Mouse (Mus musculus): ENCODE measurements around the gene Dok1.

Dok1 gene

DNA sequence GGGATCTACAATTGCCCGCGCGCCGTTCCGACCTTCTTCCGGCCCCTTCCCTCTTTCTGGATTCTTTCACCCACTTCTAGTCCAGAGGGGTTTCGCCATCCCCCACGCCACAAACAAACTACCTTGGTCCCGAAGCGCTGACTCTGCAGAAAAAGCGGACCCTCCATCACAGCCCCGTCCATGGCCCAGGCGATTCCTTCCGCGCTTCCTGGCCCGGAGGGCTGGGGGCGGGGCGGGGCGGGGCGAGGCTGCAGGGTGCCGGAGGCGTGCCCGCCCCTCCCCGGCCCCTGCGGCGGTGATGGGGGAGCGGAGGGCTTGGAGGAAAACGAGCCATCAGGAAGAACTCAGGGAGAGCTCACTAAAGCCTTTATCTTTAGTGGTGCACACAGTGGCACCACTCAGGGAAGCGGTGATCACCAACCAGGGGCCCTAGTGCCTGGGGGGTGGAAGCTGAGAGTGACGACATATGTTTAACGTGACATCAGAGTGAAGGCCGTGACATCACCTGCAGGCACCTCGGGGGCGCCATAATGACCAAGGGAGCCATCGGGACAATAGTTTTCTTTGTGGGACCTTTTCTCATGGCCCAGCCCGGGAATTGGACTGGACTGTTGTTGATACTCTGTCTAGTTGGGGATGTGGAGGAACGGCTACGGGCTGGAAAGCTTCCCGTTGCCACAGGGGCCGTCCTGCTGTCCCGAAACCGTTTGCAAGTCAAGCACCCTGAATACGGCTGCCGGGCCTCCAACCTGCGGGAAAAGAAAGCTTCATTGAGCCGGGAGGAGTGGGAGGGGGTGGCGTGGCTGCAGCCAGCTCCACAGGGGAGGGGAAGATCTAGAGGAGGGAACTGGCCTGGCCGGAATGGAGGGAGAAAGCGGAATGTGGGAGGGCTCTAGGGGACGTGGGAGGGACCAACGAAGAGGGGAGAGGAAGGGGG lies at the start of gene Dok1, which contains the start of gene Loxl3:
Gene Dok1, minus strand, starts transcription at position 223 of the 937 bp plus-strand sequence.
Gene Loxl3, plus strand, starts transcription at position 925 of the 937 bp plus-strand sequence.
- DNase-seq (ENCODE audit: low read depth, low spot score) = peak; percentile 79

DNA sequence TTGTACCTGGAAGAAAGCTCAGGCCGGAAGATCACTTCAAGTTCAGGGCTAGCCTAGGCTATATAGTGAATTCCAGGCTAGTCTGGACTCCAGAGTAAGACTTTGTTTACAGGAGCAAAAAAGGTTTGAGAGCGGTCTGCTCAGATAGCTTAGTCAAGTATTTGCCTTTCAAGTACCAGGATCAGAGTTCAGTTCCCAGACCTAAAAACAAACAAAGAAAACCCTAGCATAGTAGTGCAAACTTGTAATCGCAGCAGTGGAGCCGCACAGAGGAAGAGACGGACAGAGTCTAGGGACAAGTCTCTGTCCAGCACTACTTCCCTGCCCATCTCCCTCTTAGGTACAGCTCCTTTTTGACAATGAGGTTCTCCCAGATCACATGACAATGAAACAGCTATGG lies 46.9 kb upstream of the Dok1 start:
- DNase-seq (ENCODE audit: low read depth, low spot score) = no peak

DNA sequence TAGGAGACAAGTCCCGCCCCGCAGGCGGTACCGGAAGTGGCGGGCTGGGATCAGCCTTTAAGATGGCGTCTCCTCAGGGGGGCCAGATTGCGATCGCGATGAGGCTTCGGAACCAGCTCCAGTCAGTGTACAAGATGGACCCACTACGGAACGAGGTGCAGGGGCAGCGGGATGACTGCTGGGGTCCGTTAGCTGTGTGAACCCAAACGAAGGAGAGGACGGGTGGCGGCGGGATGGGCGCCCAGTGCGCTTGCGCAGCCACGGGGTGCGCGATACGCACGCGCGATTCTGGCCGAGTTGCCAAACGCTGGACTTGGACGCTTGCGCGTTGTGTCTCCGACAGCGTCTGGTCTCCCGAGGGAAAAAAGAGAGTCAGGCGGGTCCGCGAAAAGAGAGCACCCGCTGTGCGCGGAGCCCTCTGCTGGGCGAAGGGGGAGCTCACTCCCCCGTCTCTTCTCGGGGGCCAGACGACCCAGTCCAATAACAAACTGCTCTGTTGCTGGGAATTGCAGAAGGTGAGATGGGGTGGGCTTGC lies 45.1 kb upstream of the Dok1 start:
- peak; percentile 98 for DNase-seq (ENCODE audit: low read depth, low spot score)

DNA sequence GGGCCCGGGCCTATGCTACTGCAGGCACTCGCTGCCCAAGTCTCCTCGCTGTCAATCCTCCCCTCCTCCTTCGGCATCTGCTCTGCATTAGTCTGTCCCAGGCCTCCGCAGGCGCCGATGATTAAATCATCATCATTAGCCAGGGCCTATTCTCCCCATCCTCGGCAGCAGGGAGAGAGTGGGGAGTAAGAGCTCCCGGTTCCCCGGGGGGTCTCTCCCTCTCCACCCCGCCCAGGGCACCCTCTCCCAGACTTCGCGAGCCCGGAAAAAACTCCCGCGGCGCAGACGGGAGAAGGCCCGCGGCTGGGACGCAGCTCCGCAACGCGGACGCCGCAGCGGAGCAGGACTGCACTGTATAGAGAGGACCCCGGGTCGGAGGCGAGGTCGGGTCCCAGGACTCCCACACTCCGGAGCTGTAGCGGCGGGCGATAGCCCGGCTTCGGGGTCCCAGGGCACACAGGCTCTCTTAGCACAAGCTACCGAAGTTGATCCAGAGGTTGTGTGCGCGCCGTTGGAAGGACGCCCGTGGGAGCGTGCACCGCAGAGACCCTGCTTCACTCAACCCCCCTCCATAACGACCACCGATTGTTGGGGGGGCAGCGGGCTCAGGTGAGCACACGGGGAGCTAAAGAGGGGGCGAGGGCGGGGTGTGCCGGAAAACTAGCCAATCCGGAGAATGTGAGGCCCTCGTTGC lies 44.5 kb upstream of the Dok1 start, which contains the start of gene Pcgf1:
Gene Pcgf1, plus strand, starts transcription at position 240 of the 694 bp plus-strand sequence.
- peak; percentile 36 for DNase-seq (ENCODE audit: low read depth, low spot score)

DNA sequence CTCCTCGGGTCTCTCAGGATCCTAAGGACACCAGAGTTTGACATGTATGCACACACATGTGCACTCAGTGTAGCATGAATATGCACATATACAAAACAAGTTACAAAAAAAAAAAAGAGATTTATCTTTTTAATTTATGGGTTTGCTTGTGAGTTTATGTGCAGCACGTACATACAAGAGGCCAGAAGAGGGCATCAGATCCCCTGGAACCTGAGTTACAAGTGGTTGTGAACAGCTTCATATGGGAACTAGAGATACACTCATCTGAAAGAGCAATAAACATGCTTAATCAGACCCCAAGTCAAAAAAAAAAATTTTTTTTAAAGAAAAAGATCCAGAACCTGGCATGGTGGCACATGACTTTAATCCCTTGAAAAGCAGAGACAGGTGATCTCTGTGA lies 41.7 kb upstream of the Dok1 start:
- peak; percentile 49 for DNase-seq (ENCODE audit: low read depth, low spot score)

DNA sequence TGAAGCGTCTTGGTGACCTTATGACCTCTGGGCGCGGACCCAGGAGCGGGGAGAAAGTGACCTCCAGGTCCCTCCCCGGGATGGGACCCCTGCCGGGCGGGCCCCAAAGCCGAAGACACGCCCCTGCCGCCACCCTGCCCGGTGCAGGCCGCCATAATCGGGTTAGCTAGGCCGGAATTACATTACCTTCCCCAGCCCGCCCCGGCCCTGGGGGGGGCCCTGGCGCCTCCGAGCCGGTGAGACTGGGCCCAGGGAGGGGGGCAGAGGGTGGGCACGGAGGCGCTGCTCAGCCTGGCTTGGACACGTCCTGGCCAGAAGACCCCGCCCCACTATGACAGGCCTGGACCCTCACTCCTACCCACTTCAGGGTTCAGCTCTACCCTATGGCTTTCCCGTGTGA lies 37.9 kb upstream of the Dok1 start:
- peak; percentile 41 for DNase-seq (ENCODE audit: low read depth, low spot score)

DNA sequence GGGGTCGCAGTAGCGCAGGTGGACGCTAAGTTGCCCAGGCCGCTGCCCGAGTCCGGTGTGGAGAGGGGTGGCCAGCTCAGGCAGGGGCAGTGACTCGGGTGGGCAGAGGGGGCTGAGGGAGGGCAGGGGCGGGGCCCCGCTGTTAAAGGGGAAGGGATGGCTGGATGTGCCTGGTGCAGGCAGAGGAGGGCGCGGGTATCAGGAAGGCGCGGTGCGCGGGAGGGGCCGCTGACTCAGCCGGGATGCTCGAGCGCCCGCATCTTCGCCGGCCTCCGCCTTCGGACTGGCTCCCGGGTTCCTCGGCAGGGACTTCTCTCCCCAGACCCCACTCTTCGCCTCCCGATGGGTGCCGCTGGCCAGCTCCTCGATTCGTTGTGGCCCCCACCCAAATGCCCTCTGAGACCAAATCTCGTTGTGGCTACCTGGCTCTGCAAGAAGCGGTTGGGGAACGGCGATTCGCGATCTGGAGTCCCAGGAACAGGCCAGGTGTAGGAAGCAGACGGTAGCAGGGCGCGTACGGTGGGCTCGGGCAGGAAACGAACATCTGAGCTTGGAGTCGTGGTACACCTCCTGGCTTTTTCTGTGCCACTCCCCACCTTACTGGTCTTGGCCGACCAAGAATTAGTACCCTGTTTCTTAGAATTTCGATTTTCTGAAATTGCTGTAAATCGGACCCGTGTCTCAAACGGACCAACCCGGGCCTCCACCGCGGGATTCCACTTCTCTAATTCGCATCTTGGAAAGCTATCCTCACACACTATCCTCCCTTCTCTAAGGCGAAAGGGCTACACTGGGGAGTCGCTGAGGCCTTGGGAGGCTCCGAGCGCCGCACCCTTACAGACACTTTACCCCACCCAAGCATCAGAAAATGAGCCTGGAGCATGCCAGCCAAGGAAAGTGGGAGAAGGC lies 37.3 kb upstream of the Dok1 start:
- peak; percentile 82 for DNase-seq (ENCODE audit: low read depth, low spot score)

DNA sequence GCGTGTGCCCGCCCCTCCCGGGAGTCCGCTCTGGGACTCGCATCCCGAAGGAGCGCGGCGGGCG lies 36.8 kb upstream of the Dok1 start, which contains the start of gene Tlx2:
Gene Tlx2, minus strand, starts transcription at position 47 of the 64 bp plus-strand sequence.
- DNase-seq (ENCODE audit: low read depth, low spot score) = no peak

DNA sequence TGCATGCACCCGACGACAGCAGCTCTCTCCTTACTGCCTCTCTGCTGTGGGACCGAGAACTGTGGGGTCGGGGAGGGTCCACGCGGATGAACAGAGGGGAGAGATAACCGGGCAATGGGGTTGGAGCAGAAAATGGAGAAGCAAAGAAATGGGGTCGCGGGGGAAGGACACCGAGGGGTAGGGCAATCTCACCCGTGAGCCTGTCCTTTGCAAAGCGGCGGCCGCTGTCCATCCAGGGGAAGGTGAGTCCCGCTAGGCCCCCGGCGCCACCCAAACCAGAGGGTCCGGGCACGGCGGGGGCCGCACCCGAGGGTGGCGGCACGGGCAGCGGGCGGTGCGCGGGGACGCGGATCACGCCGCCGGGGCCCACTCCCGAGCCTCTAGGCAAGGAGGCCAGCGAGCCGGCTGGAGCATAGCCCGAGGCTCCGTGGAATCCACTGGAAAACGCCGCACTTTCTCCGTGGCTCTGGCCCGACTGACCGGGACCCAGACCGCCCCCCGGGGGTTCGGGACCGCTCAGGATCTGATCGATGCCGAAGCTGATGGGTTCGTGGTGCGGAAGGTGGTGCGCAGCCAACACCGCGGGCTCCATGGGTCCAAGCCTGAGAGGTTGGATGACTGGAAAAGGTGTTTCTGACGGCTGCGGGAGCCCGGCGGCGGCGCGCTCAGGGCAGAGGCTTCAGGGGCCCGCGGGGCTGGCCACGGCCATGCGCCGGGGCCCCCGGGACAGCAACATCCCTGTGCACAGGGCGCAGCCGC lies 36.4 kb upstream of the Dok1 start:
- DNase-seq (ENCODE audit: low read depth, low spot score) = no peak

DNA sequence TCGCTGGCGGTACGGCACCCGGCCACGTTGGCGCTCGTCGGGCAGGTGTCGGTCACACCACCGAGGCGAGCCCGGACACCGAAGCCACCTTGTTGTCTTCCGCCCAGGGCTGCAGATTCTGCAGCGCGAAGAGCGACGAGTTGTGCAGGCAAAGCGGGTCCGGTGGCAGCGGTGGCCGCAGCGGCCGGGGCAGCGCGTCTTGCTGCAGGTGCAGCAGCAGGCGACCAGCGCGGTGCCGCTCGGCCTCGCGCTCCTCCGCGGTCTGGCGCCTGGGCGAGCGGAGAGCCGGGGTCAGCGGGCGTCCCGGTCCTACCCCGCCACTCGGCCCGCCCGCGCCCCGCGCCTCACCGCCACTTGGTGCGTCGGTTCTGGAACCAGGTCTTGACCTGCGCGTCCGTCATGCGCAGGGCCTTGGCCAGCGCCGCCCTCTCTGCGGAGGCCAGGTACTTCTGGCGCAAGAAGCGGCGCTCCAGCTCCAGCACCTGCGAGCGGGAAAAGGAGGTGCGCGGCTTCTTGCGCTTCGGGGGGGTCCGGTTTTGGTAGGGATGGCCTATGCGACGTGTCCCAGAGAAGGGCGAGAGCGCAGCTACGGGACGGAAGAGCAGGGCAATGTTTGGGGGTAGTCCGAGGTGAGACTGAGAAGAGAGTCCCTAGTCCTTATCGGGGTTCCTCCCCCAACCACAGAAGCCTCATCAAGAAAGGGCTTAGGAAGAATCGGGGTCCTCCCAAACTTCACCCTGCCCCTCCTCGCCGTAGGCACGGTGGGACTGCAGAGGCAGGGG lies 35.6 kb upstream of the Dok1 start:
- no peak for DNase-seq (ENCODE audit: low read depth, low spot score)

DNA sequence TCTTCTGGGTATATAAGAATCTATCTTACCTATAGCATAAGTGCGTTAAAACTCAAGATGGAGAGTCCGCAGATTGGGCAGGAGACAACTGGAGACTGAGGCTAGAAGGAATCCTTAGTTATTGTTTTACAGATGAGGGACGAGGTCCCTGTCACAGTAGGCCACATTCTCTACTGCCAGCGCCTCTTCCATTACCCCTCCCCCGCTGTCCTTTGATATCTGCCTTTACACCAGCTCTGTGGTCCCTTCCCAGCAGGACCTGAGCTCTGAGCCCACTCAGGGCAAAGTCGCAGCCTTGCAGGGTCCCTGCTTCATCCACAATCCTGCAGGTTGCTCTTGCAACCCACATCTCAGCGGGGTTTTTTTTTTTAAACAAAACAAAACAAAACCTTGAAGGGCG lies 35.0 kb upstream of the Dok1 start:
- DNase-seq (ENCODE audit: low read depth, low spot score) = peak; percentile 58

DNA sequence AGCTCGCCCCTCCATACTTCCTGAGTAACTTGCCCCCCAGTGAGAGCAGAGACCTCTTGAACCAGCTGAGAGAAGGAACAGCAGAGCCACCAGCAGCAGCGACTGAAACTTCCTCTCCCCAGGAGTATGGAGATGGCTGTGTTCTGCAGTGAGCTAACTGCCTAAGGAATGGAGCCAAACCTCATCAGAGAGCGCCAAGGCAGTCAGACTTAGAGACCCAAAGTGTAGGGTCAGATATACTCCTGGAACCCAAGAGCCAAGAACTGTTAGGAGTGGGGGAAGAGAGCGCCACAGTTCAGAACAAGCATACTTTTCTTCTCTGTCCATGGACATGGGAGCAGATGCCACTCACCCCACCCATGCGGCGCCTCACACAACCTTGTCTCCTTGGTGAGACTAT lies 33.2 kb upstream of the Dok1 start:
- peak; percentile 57 for DNase-seq (ENCODE audit: low read depth, low spot score)

DNA sequence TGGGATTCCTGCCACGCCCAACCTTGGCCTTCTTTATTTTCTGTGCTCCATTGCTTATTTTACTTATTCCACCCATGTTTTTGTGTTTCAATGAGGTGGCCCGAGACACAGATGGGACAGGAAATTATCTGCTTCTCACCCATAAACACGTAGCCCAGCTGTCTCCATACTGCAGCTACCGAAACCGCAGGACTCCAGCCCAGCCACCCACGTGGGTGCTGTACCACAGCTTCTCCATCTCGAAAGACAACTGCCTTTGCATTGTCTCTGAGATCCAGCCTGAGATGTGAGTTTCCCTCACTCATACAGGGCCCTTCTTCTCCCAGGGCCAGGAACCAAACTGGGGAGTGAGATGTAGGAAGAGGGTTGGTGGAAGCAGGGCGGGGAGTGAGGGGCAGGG lies 32.7 kb upstream of the Dok1 start:
- DNase-seq (ENCODE audit: low read depth, low spot score) = no peak

DNA sequence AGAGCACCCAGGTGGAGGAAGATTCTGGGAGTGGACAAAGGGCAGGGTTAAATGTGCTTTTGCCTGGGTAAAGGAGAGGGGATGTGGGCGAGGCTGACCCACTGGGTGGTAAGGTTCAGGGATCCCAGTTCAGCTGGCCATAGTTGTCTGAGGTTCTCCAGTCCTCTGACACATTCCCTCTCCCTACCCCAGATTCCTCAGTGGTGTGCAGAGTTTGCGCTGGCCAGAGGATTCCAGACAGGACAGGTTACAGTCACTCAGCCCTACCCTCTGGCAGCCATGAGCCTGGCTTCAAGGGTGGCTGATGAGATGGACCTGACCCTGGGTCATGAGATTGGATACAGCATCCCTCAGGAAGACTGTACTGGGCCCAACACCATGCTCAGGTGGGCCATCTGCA lies 25.5 kb upstream of the Dok1 start:
- no peak for DNase-seq (ENCODE audit: low read depth, low spot score)

DNA sequence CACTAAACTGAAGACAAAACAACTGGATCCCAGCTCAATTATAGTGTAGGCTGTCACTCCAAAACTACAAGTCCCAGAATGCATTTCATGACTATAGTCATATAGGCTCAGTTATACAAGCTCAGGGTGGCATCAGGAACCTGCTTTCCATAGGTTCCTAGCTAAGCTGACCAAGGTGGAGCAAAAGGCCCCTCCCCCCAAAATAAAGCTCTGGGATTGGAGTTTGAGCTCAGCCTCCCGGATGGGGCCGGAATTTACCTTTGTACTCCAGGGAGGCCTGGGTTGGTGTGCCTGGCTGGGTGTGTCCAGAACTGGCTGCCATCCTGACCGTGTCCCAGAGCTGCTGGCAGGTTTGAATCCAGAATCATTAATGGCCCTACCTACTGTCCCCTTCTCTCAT lies 24.5 kb upstream of the Dok1 start, which contains the start of gene Dqx1:
Gene Dqx1, plus strand, starts transcription at position 55 of the 400 bp plus-strand sequence.
- DNase-seq (ENCODE audit: low read depth, low spot score) = peak; percentile 86

DNA sequence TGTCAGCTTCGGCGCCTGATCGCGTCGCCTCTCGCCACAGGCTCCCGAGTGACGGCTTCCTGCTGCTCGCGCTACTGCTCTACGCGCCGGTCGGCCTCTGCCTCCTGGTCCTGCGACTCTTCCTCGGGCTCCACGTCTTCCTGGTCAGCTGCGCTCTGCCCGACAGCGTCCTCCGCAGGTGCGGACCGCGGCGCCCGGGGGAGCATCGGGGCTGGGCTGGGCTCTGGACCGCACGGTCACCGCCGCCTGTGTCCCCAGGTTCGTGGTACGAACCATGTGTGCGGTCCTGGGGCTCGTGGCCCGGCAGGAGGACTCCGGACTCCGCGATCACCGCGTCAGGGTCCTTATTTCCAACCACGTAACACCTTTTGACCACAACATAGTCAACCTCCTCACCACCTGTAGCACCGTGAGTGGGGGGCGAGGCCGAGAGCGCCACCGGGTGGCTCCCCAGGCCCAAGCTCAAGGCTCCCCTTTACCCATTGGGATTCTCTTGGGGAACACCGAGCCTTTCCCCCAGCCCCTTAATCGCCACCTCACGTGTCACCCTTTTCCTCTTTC lies 21.7 kb upstream of the Dok1 start, which contains the start of gene Htra2:
Gene Htra2, minus strand, starts transcription at position 403 of the 561 bp plus-strand sequence.
- DNase-seq (ENCODE audit: low read depth, low spot score) = peak; percentile 53

DNA sequence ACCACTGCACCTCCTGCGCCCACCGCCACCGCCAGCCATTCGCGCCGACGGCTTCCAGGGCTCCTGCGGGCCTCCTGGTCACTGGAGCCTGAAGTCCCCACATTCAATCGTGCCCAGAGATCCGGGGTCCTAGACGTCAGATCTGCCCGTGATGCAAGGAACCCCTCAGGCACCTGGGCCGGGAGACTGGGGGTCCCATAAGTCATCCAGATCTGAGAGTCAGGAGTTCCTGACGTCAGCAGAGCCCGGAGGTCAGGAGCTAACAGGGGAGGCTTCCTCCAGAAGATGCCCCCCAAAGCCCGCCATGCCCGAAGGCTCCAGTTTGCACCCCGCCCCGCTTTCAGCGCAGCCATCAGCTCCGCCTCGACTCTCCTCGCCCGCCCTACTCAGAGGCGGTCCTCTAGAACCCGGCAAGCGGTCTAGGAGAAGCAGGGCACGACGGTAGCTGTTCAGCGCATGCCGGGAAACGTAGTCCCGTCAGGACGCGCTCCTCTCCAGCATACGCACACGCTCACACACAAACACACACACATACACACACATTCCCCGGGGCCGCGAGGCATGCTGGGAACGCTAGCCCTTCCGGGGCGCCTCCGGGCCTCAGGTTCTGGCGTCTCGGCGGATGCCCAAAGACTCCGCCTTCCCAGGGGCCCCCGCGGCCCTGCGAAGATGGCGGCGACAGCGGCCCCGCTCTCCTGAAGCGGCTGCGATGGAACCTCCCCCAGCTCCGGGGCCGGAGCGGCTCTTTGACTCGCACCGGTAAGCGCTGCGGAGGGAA lies 21.0 kb upstream of the Dok1 start, which contains the start of gene Aup1:
Gene Aup1, plus strand, starts transcription at position 448 of the 778 bp plus-strand sequence.
- peak; percentile 99 for DNase-seq (ENCODE audit: low read depth, low spot score)

DNA sequence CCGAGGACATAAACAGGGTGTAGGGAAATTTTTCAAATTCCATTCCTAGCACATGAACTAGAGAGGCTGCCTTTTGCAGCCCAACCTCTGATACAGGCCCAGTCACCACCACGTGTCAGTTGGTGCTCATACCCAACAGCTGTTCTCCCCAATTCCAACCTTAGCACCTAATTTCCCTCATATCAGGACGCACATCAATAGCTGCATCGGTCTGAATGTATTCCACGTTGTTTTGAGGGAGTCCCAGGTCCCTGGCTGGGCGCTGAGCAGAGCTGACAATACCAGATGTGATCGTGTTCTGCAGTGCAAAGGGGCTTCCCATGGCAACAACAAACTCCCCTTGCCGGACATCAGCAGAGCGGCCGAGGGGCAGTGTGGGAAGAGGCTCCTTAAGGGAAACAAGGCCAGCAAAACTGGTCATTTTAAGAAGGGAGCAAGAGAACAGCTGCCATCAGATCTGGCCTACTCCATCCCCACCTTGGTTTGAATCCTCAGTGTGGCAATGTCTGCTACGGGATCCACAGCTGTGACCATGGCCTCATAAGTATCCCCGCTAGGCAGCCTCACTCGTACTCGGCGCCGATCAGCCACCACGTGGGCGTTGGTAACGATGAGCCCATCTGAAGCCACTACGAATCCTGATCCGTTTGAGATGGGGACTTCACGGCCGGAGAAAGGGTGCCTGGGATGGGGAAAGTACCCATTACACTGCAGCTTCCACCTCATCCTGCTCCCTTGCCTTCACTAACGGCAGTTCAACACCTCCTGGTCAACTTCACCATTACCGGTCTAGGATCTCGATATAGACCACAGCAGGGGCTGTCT lies 20.1 kb upstream of the Dok1 start:
- peak; percentile 27 for DNase-seq (ENCODE audit: low read depth, low spot score)

Data from ES-CJ7 (cell line).